Mouse (Mus musculus): Measurements from ENCODE around the gene Olfr1276.

Gene Olfr1276

DNA sequence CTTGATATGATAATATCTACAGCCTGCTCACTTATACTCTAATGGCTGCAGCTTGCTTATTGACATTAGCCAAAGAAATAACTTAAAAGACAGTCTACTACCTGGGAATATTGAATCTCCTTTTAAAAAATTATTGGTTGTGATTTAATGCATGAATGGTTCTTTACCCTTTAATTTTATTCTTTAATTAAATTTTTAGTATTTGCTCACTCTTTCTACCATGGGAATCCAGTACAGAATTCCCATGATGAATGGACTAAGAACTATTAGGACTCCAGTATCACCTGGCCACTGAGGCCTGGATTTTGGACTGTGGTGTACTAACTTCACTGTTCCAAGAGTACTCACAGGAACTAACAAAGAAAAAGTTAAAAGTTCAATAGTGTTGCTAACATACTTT is at the start of gene Olfr1276:
Gene Olfr1276, plus strand, starts transcription at position 301 of the 400 bp plus-strand sequence.
- DNase-seq = no peak

- no peak for DNase-seq
Measured at GRCm38 (mm10) chr2:111229502-111229901, 24.8 kb upstream of the Olfr1276 start, which contains the start of gene 4930430A15Rik. TSS of gene 4930430A15Rik (minus strand) at chr2:111229602.

- DNase-seq = no peak
Measured at GRCm38 (mm10) chr2:111235186-111235585, 19.1 kb upstream of the Olfr1276 start, which contains the start of gene Olfr1275. TSS of gene Olfr1275 (minus strand) at chr2:111235286.

DNA sequence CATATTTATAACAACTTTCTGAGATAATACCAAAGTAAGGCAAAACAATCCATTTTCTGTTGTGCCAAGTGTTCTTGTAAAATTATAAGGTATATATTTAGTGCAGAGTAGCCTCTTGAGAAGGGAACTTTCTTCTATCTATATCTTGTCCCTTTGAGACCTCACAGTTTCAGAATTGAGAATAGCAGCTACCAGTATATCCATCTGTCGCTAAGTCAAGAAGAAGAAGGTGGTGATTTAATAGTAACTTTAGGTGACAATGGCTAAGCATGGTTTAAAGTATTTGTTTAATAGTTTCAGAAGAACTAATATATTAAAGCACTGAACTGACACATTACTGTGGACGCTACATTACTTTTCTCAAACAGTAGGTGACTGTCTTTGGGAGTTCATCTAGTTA is 19.7 kb downstream of the Olfr1276 start, which contains the start of gene Olfr1277:
Gene Olfr1277, minus strand, starts transcription at position 101 of the 400 bp plus-strand sequence.
- DNase-seq = no peak

GRCm38 (mm10) chr2:111289836-111290235 is 35.5 kb downstream of the Olfr1276 start, which contains the start of gene Olfr1278:
TSS of gene Olfr1278 (plus strand) at chr2:111290136.
- DNase-seq = no peak

GRCm38 (mm10) chr2:111298541-111298940 is 44.2 kb downstream of the Olfr1276 start:
- no peak for DNase-seq

DNA sequence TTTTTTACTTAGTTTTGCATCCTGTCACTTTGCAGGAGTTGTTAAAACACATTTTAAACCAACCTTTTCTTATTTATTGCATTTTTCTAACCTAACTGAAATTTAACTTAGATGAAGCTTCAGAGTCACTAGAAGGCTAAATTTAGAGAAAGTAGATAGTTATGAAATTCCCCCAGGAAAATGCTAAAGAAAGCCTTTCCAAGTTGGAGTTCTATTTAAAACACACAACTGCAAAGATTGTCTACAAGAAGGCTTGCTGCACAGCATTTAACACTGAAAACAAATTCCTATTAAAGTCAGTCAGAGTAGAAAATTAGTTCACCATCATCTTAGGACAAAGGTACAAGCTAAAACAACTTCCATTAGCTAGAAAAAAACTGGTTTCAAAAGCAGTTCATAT is 46.1 kb downstream of the Olfr1276 start, which contains the start of gene Olfr1279:
Gene Olfr1279, plus strand, starts transcription at position 262 of the 400 bp plus-strand sequence.
- DNase-seq = no peak

All from thymus, adult 18-20 months (tissue).